Mouse (Mus musculus): Measurements from ENCODE around the gene Stx19. TPM values are rescaled to one million over a fixed set of nuclear protein-coding genes. Genes with fewer than 3 reads are reported as not detected.

Stx19 gene
- polyA plus RNA-seq (2012; rRNA removed), result not detected in 2 replicates

DNA sequence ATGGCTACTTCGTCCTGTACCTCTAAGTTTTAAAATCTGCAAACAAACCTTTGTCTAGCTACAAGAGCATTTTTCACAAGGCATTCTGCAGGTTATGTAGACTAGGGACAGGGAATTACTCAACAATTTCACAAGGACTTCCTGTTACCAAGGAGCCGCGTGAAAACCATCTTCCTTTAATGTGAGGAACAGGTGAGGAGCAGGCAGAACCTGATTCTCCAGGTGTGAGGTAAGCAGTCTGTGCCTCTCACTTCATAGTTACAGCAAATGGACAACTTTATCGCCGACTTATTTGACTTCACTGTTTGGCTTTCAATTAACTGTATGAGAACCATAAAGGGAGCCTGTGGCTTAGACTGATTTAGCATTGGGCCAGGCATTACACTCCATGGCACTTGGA lies at the start of gene Stx19:
TSS of gene Stx19 (plus strand) at position 186 of the 400 bp plus-strand sequence.

DNA sequence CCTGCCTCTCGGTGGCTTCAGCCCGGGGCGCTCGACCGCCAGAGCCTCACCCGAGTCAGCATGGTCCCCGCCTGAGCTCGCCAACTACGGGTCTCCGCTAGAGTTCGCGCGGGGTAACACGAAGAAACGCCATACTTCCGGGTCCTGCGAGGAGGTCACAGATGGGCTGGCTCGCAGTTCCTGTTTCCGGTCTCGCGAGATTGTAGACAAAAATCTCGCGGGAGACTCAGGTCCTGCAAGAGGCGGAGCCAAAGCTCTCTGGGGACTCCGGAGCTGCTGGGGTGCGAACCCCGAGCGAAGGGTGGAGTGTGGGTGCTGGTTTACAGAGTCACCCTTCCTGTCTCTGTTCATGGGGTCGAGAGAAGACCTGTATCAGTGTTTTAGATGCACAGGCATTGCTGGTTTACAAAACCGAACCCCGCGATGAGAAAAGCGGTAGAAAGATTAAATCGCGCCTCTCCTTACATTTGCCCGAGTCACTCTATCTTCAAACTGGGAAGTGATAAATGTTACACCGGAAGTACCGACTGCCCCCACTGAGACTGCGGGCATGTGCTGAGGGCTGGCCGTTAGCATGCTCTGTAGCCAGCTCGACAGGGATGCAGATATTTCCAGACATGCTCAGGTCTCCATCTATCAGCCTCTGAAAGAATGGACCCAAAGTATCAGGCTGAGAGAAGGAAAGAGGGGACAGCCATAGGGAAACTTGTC lies 27.7 kb upstream of the Stx19 start, which contains the start of gene Nsun3:
TSS of gene Nsun3 (minus strand) at position 198 of the 711 bp plus-strand sequence.

DNA sequence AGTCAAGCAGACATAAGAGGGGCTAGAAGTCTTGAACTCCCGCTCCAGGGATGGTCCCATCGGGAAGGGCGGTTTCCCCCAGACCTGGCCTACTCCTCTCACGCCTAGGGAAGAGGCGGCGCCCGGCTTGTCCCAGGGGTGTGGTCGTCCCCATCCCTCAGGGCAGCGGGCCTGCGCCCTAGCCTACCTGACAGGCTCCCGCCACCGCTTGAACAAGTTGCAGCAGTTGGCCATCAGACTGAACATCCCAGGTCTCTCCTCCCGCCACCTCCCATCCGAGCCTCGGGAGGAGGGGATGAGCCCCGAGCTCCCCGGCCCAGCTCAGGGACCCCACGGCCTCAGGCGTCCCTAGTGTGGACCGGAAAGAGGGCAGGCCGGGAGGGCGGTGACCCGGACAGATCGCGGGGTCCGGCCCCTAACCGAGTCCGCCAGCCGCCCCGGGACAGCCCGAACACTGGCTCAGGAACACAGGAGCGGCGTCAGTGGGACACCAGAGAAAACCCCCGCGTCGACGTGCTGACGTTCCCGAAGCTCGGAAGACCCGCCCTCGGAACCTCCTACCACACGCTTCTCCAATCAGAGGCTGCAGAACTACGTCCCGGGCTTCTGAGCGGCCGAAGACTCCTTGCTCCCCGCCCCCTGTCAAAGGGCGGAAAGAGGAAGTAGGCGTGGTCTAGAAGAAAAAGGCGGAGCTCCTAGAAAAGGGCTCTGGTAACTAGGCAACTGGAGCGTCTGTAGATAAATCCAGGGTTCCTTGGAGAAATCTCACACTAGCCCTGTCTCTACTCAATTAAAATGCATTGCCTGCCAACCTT lies 32.2 kb downstream of the Stx19 start, which contains the start of gene Arl13b:
TSS of gene Arl13b (minus strand) at position 543 of the 815 bp plus-strand sequence.

DNA sequence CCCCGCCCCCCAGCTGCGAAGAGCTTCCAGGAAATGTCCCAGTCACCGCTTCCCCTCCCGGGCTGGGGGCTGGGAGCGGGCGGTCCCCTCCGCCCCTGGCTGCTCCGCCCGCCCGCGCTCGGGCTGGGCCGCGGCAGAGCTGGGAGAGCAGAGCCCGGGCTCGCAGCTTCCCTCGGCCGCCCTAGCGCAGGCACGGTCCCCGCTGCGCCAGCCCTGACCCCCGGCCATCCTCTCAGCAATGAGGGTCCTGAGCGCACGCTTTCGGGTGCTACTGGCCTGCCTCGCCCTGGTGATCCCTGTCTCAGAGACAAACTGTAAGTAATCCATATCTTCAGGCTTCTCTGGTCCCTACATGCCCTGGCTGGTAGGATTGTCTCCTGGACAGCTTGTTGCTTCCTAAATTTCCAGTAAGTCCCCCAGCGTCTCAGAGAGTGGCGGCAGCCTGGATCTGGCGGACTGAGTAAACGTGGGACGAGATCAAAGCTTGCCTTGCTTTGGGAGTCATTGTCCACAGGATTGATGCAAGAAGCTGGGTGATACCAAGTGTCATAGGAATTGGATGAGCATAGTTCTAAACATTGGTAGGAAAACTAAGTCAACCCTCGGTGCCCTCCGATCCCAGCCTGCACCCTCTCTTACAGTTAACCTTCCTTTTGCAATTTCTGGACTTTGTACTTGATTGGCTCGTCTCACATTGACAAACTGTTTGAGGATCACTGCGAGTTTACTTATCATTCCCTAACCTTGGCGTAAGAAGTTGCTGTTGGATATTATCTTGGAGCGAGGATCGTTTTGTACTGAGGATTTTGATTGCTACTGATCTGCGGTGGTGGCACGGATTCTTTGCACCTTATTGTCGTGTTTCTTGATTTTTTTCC lies 40.0 kb downstream of the Stx19 start, which contains the start of gene Pros1:
TSS of gene Pros1 (plus strand) at position 117 of the 878 bp plus-strand sequence.

Other genes starting within 250 kb of the Stx19 start
- 4.5 and 5.5 TPM in 2 replicates for gene Nsun3, start 27.9 kb upstream of the Stx19 start, polyA plus RNA-seq (2012; rRNA removed)
- 4.2 and 7.4 TPM in 2 replicates for gene Arl13b, start 32.4 kb downstream of the Stx19 start, polyA plus RNA-seq (2012; rRNA removed)
- gene Pros1, start 39.6 kb downstream of the Stx19 start, polyA plus RNA-seq (2012; rRNA removed), result 13.3 and 13.5 TPM in 2 replicates